Mouse (Mus musculus) liver, embryonic 16.5 days (tissue): Measurements from ENCODE around the gene Atg16l2. TPM values are rescaled to one million over a fixed set of nuclear protein-coding genes. Genes with fewer than 3 reads are reported as not detected.

ENCODE experiments used
- ATAC-seq: fragments of 200-750 bp; cut with Nextera tagmentation; 2 replicates; pipeline ENCODE4 v1.8.0; 2017; ENCODE audit warnings: low read depth, mild to moderate bottlenecking, moderate number of reproducible peaks, moderate library complexity
- H3K27ac ChIP-seq: fragments of 300-500 bp; sonication (generic); 2 replicates; pipeline ENCODE4 v1.5.1; 2014; ENCODE audit warnings: mild to moderate bottlenecking, low read length
- H3K27me3 ChIP-seq: fragments of 300-500 bp; sonication (generic); 2 replicates; pipeline ENCODE4 v1.6.1; 2014; ENCODE audit warnings: low read depth, low read length, mixed read lengths; ENCODE audit not compliant: control insufficient read depth, insufficient read depth
- H3K36me3 ChIP-seq: fragments of 300-500 bp; sonication (generic); 2 replicates; pipeline ENCODE4 v1.6.1; 2014; ENCODE audit warnings: mild to moderate bottlenecking; ENCODE audit not compliant: control insufficient read depth, insufficient read depth
- H3K4me1 ChIP-seq: fragments of 300-500 bp; sonication (generic); 2 replicates; pipeline ENCODE4 v1.6.1; 2014; ENCODE audit warnings: low read depth, low read length, mixed read lengths; ENCODE audit not compliant: control insufficient read depth
- H3K4me2 ChIP-seq: fragments of 300-500 bp; sonication (generic); 2 replicates; pipeline ENCODE4 v1.6.1; 2014; ENCODE audit warnings: low read depth, low read length, mixed read lengths
- H3K4me3 ChIP-seq: fragments of 300-500 bp; sonication (generic); 2 replicates; pipeline ENCODE4 v1.5.1; 2014; ENCODE audit warnings: low read depth, mild to moderate bottlenecking, low read length
- H3K9ac ChIP-seq: fragments of 300-500 bp; sonication (generic); 2 replicates; pipeline ENCODE4 v1.6.1; 2014; ENCODE audit warnings: low read depth, low read length
- H3K9me3 ChIP-seq: fragments of 300-500 bp; sonication (generic); replicated peaks from 2 replicates; pipeline ENCODE4 v1.6.1; 2016; ENCODE audit warnings: low read length; ENCODE audit not compliant: control insufficient read depth
- WGBS: fragments of 180-500 bp; shearing (Covaris S2); extraction: QIAGEN DNeasy Blood & Tissue Kit; methylation state at CpG from one replicate; pipeline ENCODE4 v1.1.7; 2014; ENCODE audit not compliant: insufficient replicate concordance; 5-methylcytosine and 5-hydroxymethylcytosine counted together
- polyA plus RNA-seq: library from polyadenylated mRNA; unstranded; fragments of >200 nt; fragmentation: Nextera tagmentation; extraction: Ambion mirVana; gene quantifications from 2 replicates; pipeline ENCODE4 v1.2.1, GENCODE M21; 2015

The Atg16l2 gene
- polyA plus RNA-seq, 1 experiment from 2014 or later, result 7.2 TPM

DNA sequence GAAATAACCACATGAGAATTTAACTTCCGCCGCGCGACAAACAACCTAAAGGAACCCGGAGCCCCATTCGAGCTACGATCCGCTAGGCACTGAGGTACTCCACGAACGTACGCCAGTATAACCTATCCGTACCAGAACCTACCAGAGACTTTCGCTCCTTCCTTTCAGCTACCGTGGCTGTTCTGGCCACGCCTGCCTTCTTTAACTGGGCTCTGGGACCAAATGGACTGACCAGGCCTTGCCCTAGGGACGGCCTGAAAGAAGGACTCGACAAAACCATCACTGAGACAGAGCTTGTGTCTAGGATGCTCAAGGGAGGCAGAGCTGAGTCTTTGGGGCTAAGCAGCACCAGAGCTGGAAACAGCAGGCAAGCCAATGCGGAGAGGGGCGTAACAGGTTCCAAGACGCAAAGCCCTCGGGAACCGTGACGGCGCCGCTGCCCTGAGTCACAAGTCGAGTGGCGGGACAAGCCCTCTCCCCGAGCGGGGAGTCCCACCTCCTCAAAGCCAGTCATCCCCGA lies 630 bp downstream of the Atg16l2 start:
- Histone ChIP-seq H3K4me1 (peaks cover 14% of the 10 kb centered on the region), H3K27ac (peak overlapping the region; percentile 43), H3K27me3 (no peaks in the 10 kb centered on the region; the same call in 1 of the 2 replicates), H3K9ac (peak overlapping the region; percentile 63), H3K4me2 (peak overlapping the region; percentile 79), H3K36me3 (no peaks in the 10 kb centered on the region), H3K9me3 (no peaks in the 10 kb centered on the region), H3K4me3 (peak overlapping the region; percentile 66)
- under 1% methylated on average over 29 of the region's 30 CpGs for WGBS
- peak; percentile 3; the same call in 1 of the 2 replicates for ATAC-seq

DNA sequence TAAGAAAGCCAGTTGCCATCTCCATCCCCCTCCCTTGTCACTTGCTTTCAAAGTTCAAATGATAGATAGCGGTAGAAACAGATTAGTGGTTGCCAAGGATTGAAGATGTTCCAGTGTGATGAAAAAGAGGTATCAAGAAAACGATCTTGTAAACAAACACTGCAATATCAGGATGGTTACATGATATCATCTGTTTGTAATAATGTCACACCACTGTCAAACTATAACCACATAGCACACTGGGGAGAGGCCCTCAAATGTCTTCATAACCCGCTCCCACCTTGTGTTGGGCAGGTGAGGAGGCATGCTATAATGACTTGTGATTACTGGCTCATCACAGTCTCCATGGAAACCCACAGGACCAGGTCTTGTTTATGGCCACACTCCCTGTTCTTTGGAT lies 3.7 kb downstream of the Atg16l2 start:
- H3K27me3 ChIP-seq, result no peaks in the 10 kb centered on the region; the same call in 1 of the 2 replicates
- H3K9me3 ChIP-seq, result no peaks in the 10 kb centered on the region
- H3K27ac ChIP-seq, result no peak overlapping the region
- 57% methylated on average over 3 of the region's 3 CpGs for WGBS
- no peak overlapping the region for H3K4me2 ChIP-seq
- no peaks in the 10 kb centered on the region for H3K36me3 ChIP-seq
- H3K4me3 ChIP-seq, result no peak overlapping the region
- no peak for ATAC-seq
- H3K4me1 ChIP-seq, result peaks cover 15% of the 10 kb centered on the region
- no peak overlapping the region for H3K9ac ChIP-seq

DNA sequence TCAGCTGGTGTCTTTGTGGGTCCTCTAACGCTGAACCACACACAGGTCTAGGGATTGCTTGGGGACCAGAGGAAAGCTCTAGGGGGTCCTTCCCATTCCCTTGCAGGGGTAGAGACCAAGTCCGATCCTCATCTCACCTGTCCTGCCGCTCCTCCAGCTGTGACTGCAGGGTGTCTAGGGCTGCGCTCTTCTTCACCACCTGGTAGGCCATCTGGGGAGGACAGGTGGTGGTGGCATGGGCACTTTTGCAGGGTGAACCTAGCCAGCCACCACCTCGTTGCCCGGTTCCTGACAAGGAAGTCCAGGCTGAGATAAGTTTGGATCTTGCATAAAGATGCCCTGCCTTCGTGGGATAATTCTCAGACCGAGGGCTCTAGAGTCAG lies 5.0 kb downstream of the Atg16l2 start:
- Histone ChIP-seq H3K4me1 (peaks cover 11% of the 10 kb centered on the region), H3K4me2 (peak overlapping the region; percentile 41), H3K9me3 (no peaks in the 10 kb centered on the region), H3K27ac (no peak overlapping the region), H3K9ac (no peak overlapping the region), H3K36me3 (no peaks in the 10 kb centered on the region), H3K4me3 (no peak overlapping the region), H3K27me3 (no peaks in the 10 kb centered on the region; the same call in 1 of the 2 replicates)
- ATAC-seq, result no peak
- WGBS, result 40% methylated on average over 8 of the region's 8 CpGs

DNA sequence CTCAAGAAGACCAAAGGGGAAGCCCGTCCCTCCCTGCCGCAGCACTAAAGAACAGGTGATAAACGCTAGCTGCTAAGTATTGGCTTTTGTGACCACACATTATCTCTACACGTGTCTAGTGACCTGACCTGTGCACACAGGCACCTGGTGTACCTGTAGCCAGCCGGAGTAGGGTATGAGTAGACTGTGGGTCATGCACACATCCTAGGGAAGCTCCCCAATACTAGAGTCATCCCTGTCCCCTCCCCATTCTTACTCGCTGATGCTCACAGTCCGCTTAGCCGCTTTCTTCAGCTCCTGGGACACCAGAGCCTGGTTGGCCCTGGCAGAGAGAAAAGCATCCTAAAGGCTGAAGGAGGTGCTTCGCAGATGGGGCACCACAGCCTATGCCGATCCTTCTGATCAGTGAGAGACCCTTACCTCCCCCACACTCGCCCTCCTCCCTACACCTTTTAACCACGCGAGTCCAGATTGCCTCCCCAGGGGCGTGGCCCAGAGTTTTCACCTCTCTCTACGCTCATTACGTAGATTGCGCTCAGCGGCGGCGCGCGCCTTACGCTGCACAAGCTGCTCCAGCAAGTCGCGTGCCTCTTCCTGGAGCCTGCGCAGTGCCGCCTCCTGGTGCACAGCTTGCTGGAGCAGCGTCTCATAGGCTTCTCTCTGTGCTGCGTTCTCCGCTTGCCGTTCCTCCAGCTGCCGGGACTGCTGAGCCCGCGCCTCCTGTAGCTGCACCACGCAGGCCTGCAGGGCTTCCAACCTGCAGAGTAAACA lies 5.6 kb downstream of the Atg16l2 start:
- peak; percentile 52 for ATAC-seq
- Histone ChIP-seq H3K27me3 (no peaks in the 10 kb centered on the region; the same call in 1 of the 2 replicates), H3K4me2 (peak overlapping the region; percentile 41), H3K9ac (no peak overlapping the region), H3K9me3 (no peaks in the 10 kb centered on the region), H3K4me1 (peaks cover 11% of the 10 kb centered on the region), H3K4me3 (no peak overlapping the region), H3K36me3 (no peaks in the 10 kb centered on the region), H3K27ac (no peak overlapping the region)
- whole genome bisulfite sequencing, result 16% methylated on average over 35 of the region's 35 CpGs

DNA sequence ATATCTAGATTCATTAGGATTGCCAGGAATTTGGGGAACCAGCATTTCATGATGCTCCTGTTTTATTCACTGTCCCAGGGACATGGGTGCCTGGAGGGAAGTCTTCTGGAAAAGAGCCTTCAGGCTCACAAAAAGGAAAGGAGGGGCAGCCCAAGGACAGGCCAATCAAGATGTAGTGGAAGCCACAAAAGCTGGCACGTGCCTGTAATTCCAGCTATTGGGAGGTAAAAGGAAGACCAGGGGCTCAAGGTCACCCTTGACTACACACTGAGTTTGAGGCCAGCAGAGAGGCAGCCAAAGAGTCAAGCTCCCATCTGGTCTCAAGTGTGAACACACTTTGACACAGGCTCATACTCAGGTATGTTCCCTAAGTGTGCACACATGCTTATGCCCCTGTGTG lies 6.6 kb downstream of the Atg16l2 start:
- Histone ChIP-seq H3K9me3 (no peaks in the 10 kb centered on the region), H3K27me3 (no peaks in the 10 kb centered on the region; the same call in 1 of the 2 replicates), H3K4me3 (no peak overlapping the region), H3K4me1 (peaks cover 11% of the 10 kb centered on the region), H3K9ac (no peak overlapping the region), H3K36me3 (no peaks in the 10 kb centered on the region), H3K27ac (no peak overlapping the region), H3K4me2 (no peak overlapping the region)
- no peak for ATAC-seq
- WGBS, result 60% methylated on average over 1 of the region's 1 CpGs

DNA sequence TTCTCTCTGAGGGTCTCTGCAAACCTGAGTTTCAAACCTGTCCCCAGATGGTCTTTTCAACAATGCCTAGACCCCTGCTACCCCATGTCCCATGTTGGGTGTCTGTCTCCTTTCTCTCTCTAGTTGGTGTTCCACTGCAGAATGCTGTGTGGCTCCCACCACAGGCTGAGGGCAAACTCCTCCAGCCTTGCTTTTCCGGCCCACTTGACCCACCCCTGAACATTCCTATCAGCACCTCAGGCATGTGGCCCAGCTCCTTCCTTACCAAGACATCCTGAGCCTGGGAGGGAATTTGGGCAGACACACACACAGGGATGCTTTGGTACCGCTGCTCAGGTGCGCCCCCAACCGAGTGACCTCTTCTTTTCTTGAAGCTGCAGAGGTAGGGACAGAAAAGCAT lies 8.4 kb downstream of the Atg16l2 start:
- H3K9ac ChIP-seq, result no peak overlapping the region
- no peak for ATAC-seq

DNA sequence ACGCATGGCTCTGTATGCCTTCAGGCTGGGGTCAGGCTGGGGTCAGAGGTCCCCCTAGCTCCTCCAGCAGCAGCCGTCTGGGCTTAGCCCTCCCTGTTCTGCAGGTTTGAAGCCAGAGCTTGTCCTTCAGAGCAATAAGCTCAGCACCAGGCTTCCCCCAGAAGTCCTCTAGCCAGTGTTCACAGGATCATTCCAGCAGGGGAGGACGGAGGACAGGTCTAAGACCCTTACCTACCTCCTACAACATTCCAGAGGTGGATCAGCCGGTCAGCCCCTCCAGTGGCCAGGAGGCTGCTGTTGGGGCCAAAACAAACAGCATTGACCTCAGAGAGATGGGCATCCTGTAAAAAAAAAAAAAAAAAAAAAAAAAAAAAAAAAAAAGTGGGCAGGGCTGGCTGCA lies 8.9 kb downstream of the Atg16l2 start:
- H3K4me3 ChIP-seq, result no peak overlapping the region
- no peaks in the 10 kb centered on the region for H3K36me3 ChIP-seq
- no peak for ATAC-seq
- peaks cover 9% of the 10 kb centered on the region for H3K4me1 ChIP-seq
- no peak overlapping the region for H3K27ac ChIP-seq
- H3K27me3 ChIP-seq, result no peaks in the 10 kb centered on the region; the same call in 1 of the 2 replicates
- H3K9me3 ChIP-seq, result no peaks in the 10 kb centered on the region
- 69% methylated on average over 4 of the region's 4 CpGs for WGBS
- H3K4me2 ChIP-seq, result no peak overlapping the region
- H3K9ac ChIP-seq, result no peak overlapping the region

More for the DNA sequence above, 8.4 kb downstream of the Atg16l2 start:
- Histone ChIP-seq H3K27me3 (no peaks in the 10 kb centered on the region; the same call in 1 of the 2 replicates), H3K27ac (no peak overlapping the region), H3K36me3 (no peaks in the 10 kb centered on the region), H3K9me3 (no peaks in the 10 kb centered on the region), H3K4me2 (no peak overlapping the region), H3K4me3 (no peak overlapping the region), H3K4me1 (peaks cover 9% of the 10 kb centered on the region)
- WGBS, result 66% methylated on average over 4 of the region's 4 CpGs

DNA sequence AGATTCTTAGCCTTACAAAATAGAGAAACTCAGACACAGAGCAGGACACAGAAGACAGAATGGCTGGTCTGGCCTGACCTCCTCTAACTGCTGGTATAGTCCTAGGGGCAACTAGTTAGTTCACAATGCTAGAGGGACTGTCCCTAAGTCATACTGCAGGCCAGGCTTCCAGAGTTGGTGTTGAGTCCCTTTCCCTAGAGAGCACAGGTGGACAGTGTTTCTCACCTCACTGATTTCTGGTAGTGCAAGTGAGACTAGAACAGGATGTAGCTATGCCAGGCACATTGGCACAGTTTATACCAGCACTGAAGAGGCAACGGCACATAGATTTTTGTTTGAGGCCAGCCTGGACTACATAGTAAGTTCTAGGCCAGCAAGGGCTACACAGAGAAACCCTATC lies 9.4 kb downstream of the Atg16l2 start:
- H3K4me3 ChIP-seq, result no peak overlapping the region
- ATAC-seq, result no peak
- no peaks in the 10 kb centered on the region; the same call in 1 of the 2 replicates for H3K27me3 ChIP-seq
- 85% methylated on average over 1 of the region's 1 CpGs for WGBS
- peaks cover 9% of the 10 kb centered on the region for H3K4me1 ChIP-seq
- H3K36me3 ChIP-seq, result no peaks in the 10 kb centered on the region
- H3K27ac ChIP-seq, result no peak overlapping the region
- no peak overlapping the region for H3K9ac ChIP-seq
- H3K4me2 ChIP-seq, result no peak overlapping the region
- no peaks in the 10 kb centered on the region for H3K9me3 ChIP-seq

DNA sequence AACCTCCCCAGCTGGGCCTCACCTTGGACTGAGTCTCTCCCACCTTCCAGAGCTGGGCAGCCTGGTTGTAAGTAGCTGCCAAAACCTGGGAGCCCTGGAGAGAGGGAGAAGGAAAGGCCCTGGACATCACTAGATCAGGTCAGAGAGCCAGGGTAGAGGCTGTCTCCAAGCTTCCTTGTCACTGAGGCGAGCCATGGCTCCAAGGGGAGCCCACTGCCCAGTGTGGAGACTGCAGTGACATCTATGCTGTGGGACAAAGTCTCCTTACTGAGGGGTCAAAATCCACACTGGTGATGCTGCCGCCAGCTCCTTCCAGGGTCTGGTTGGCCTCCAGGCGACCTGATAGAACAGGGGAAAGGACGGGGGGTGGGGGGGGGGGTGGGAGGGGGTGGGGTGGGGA lies 10.0 kb downstream of the Atg16l2 start:
- 66% methylated on average over 4 of the region's 4 CpGs for WGBS

More for the DNA sequence above, 10.0 kb downstream of the Atg16l2 start:
- no peak for ATAC-seq
- Histone ChIP-seq H3K9ac (no peak overlapping the region), H3K27ac (no peak overlapping the region), H3K4me1 (peaks cover 8% of the 10 kb centered on the region), H3K9me3 (no peaks in the 10 kb centered on the region), H3K27me3 (no peaks in the 10 kb centered on the region; the same call in 1 of the 2 replicates), H3K4me3 (no peak overlapping the region), H3K4me2 (no peak overlapping the region), H3K36me3 (no peaks in the 10 kb centered on the region)
